Mouse (Mus musculus) cortical plate, adult 2 months (tissue): Measurements from ENCODE around the gene Zfp941.

Experiments used
- CTCF ChIP-seq: fragments of 200-500 bp; IDR thresholded peaks from 2 replicates; pipeline ENCODE4 v1.5.1; 2011; ENCODE audit warnings: mild to moderate bottlenecking, control low read depth, low read length; ENCODE audit not compliant: insufficient read depth; ENCODE audit errors: extremely low read depth
- POLR2A ChIP-seq: fragments of 200-500 bp; IDR thresholded peaks from 2 replicates; pipeline ENCODE4 v1.6.1; 2011; ENCODE audit warnings: mild to moderate bottlenecking, low read length, control low read depth; ENCODE audit not compliant: insufficient read depth; ENCODE audit errors: extremely low read depth

DNA sequence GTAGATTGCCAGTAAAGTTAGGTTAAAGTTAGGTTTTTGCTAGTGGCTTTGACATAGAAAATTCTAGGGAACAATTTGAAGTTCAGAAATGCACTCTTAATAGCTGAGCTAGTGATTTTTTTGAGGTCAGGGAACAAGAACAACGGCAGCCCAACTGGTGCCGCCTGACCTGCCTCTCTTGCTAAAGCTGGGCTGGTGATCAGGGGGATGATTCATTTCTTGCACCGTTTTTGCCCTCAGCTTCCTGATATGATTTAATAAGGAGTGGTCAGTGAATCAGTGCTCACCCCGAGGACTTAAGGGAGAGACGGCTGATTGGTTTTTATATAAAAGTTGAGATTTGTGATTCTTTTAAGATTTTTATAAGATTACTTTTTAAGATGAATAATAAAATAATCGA is 9.5 kb upstream of the Zfp941 start:
- TF ChIP-seq CTCF (no peak), POLR2A (no peak)
